Mouse (Mus musculus) small intestine, adult 10 weeks (tissue): ENCODE measurements around the gene Qars. TPM values are rescaled to one million over a fixed set of nuclear protein-coding genes. Genes with fewer than 3 reads are reported as not detected.

ENCODE experiments used
- polyA plus RNA-seq: library from polyadenylated mRNA; stranded (reverse); fragments of 350-450 nt; fragmentation: Illumina TruSeq; extraction: RNeasy Lipid Tissue Mini Kit (QIAGEN cat#74804); gene quantifications from one replicate; pipeline ENCODE4 v1.2.3, GENCODE M21; 2014; ENCODE audit warnings: low replicate concordance

The Qars gene
- 84.5 TPM for polyA plus RNA-seq

DNA sequence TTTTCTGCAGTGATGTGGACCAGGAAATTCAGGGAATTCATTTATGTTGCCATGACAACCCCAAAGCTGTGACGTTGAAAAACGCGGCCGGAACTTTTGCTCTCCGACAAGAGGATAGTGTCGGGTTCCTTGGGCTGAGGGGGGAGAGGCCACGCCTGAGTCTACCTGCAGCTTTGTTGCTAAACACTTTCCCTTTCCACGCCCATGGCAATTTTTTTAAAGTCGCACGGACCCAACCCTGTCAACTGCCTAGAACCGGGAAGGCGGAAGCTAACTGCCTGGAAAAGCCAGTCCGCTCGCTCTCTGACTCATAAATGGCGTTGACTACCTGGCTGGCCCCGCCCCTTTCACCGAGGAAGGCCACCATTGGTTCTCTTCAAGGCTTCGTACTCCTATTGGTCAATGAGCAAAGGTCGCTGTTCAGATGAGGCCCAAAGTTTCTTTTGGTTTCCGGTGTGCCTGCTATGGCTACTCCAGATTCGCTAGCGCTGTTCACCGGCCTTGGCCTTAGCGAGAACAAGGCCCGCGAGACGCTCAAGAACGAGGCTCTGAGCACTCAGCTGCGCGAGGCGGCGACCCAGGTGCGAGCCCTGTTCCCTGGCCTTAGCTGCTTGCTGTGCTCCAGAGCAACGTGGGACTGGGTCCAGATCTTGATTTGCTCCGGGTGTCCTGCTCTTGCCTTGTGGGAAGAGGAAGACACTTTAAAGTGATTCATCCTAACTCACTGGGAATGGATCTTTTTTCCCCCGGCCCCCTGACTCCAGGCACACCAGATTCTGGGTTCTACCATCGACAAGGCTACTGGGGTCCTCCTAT, at the start of gene Qars:
Gene Qars (plus strand): TSS at position 88 of the 816 bp plus-strand sequence.

DNA sequence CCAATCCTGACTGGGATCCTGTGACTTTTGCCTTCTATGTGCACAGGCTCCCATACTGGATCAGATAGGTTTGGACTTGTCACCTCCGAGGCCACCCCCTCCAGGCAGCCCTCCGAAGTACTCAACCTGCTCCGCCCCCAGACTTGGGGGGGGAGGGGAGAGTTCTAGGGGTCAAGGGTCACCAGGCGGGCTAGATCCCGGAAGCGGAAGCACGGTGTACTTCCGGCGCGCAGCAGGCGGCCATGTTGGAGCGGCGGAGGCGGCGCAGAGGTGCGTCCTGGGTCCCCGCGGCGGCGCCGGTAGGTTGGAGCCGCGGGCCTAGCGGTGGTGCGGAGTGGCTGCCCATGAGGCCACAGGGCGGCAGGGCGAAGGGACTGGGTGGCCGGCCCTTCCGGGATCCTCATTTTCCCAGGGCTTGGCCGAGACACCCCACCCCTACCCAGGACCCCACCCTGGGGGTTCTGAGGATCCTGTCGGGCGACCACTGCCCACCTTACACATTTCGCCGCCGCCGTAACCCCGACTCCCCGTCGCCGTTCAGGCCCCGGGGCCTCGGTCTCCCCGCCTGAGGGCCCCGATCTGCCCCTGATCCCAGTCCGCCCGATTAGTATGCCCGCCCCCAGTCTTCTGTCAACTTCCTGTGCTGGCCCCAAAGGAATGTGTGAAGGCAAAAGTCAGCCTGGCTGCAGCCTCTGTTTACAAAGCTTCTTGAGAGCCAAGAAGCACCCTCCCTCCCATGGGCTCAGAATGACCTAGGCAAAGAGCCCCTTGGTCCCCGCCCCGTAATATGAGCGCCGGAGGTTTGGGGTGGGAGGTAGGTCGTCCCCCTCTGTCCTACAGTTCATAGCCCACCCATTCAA, 47.0 kb upstream of the Qars start, which contains the start of gene Ccdc71:
Gene Ccdc71 (plus strand): TSS at position 209 of the 860 bp plus-strand sequence.

DNA sequence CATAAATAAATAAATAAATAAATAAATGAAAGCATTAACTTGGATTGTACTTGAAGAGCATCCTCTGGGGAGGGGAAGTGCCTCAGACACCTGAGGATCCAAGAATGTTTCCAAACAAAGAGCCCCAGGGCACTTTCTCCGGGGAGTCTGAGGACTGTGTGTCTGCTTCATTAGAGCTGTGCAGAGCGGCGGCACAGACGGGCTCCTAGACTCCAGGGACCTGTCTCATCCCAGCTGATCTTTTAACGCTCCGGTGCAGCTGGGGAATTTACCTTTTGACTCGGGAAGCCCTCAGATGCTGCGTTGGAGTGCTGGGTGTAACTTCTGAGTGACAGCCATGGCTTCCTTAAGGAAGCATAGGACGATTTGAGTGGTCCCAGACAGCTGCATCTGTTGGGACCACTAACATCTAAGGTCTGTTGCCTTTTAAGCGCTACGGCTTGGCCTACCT, 46.3 kb upstream of the Qars start, which contains the start of gene Klhdc8b:
Gene Klhdc8b (minus strand): TSS at position 401 of the 451 bp plus-strand sequence.

DNA sequence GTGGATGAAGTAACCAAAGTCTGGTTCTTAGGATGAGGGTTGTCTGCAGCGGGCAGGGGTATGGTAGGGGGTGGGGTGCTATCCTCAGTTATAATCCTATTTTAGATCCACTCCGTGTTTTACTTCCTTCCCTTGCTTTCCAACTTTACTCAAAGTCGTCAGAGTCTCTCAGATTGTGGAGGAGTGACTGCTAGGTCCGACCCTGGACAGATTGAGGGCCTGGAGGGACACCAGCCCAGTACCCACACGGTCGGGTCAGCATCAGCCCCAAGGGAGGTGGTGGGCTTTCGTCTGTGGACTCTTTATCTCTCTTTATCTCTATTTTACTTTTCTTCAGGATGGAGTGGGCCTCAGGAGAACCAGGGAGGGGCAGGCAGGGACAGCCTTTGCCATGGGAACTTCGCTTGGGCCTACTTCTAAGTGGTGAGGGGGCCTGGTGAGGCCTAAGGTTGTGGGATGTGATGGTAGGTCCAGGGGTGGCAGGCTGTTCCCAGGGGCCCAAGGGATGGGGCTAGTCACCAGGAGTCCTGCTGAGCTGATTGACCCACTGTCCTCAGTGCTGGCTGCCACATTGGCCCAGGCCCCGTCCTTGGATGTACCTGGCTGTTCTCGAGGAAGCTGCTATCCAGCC, 27.7 kb upstream of the Qars start, which contains the start of gene Lamb2:
Gene Lamb2 (plus strand): TSS at position 16 of the 631 bp plus-strand sequence.

DNA sequence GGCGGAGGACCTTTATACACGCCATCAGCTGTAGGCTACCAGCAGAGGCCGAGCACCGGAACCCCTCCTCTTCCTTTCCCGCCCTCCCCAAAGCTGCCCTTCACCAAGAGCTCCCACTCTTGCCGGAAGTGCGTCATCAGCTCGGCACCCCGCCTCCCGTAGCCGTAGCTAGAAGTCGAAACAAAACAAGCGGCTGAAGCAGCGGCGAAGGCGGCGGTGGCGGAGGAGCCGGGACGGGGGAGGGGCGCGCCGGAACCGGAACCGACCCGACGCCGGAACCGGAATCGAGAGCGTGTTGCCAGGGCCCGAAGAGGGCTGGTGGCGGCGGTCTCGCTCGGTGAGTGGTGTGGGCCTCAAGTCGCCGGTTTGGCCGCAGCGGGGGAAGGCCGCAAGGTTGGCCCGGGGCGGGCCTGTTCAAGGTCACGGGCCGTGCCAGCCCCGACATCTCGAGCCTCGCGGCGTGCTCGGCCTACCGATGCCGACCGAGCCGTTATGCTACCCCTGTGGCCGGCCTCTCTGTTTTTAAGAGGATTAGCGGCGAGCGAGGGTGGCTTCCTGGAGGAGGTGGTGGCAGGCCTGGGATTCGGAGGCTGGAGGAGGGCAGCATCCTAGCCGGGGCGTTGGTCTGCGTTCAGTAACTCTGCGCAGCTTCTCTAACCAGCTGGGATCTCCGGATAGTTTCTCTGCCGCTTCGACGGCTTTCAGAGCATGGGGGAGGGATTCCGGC, 16.8 kb upstream of the Qars start, which contains the start of gene Usp19:
Gene Usp19 (plus strand): TSS at position 44 of the 727 bp plus-strand sequence.

DNA sequence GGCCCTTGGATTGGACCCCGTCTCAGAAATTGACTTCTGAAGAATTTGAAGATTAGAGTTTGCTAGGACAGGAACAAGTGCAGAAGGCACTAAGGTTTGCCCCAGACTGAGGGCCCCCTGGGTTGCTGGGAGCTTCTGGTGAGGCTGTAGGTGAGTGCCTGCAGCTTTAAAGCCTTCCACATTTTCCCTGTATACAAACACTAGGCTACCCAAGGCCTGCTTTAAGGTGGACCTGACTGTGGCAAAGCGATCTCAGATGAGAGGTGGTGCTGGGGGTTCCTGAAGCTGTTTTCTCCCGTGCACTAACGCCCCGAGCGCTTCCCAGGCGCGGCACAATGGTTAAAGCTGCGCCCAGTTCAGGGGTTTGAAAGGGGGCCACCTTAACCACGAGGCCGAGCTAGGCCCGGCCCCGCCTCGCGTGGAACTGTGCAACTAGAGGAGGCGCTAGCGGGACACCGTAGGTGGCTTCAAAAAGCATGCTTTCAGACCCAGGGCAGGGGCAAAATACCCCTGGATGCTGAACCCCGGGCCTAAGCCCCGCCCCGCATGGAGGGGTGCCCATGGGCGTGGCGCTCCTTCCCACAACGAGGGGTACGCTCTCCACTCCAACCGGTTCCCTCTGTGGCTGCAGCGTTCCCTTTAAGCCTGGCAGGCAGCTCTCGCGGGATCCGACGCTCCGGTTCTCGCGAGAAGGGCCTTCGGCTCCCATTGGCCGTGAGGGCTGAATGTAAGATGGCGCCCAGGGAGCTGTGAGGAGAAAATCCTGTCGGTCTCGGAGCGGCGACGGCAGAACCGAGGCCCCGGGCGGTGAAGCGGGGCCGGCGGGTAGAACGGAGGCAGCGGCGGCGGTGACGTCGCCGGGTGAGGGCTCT, 9.1 kb downstream of the Qars start, which contains the start of gene Qrich1:
Gene Qrich1 (plus strand): TSS at position 427 of the 872 bp plus-strand sequence.

DNA sequence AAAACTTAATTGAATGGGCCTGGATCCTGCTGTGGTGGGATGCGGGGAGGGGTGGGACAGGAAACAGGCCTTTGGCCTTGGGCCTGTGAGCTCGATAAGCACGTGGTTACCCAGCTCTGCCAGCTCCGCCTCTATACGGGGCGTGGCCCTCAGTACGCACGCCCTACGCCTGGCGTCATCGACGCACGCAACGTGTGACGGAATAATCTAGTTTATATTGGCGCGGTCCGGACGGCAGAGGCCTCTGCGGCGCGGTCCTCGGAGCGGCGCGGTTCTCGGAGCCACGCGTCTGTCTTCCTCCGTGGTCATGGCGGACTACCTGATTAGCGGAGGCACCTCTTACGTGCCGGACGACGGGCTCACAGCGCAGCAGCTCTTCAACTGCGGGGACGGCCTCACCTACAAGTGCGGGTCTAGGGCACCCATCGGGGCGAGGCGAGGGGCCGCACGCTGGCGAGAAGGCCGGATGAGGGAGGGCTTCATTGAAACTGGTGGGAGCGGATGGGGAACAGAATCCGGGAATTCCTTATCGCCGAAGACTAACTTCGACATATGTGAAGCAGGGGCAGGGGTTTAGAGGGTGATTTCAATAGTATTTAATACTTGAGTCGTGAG, 52.8 kb downstream of the Qars start, which contains the start of gene Impdh2:
Gene Impdh2 (plus strand): TSS at position 60 of the 615 bp plus-strand sequence.

Other genes with a start within 250 kb of the Qars start
- 31.6 TPM for gene Dag1, start 243.7 kb upstream of the Qars start, polyA plus RNA-seq
- gene Nicn1, start 217.3 kb upstream of the Qars start, polyA plus RNA-seq, result 4.0 TPM
- gene Amt, start 210.9 kb upstream of the Qars start, polyA plus RNA-seq, result 0.45 TPM
- gene Rhoa, start 201.6 kb upstream of the Qars start, polyA plus RNA-seq, result 419 TPM
- 11.5 TPM for gene Tcta, start 201.5 kb upstream of the Qars start, polyA plus RNA-seq
- gene Gpx1, start 168.8 kb upstream of the Qars start, polyA plus RNA-seq, result 13.5 TPM
- gene Usp4, start 159.9 kb upstream of the Qars start, polyA plus RNA-seq, result 45.5 TPM
- gene 1700102P08Rik, start 114.9 kb upstream of the Qars start, polyA plus RNA-seq, result 1.4 TPM
- not detected for gene Ccdc36, start 79.2 kb upstream of the Qars start, polyA plus RNA-seq
- not detected for gene BC048562, start 71.2 kb upstream of the Qars start, polyA plus RNA-seq
- gene Ccdc71, start 47.2 kb upstream of the Qars start, polyA plus RNA-seq, result 2.2 TPM
- not detected for gene Klhdc8b, start 46.1 kb upstream of the Qars start, polyA plus RNA-seq
- gene Lamb2, start 28.0 kb upstream of the Qars start, polyA plus RNA-seq, result 0.67 TPM
- 4.3 TPM for gene Usp19, start 17.1 kb upstream of the Qars start, polyA plus RNA-seq
- gene Qrich1, start 9.1 kb downstream of the Qars start, polyA plus RNA-seq, result 34.9 TPM
- gene Impdh2, start 52.6 kb downstream of the Qars start, polyA plus RNA-seq, result 13.3 TPM
- gene Ndufaf3, start 59.7 kb downstream of the Qars start, polyA plus RNA-seq, result 2.7 TPM
- gene Dalrd3, start 62.2 kb downstream of the Qars start, polyA plus RNA-seq, result 2.3 TPM
- 0.67 TPM for gene Wdr6, start 71.0 kb downstream of the Qars start, polyA plus RNA-seq
- gene P4htm, start 90.0 kb downstream of the Qars start, polyA plus RNA-seq, result not detected
- 36.2 TPM for gene Arih2, start 141.7 kb downstream of the Qars start, polyA plus RNA-seq
- gene Slc25a20, start 154.4 kb downstream of the Qars start, polyA plus RNA-seq, result 83.1 TPM
- gene Prkar2a, start 181.6 kb downstream of the Qars start, polyA plus RNA-seq, result 264 TPM